Mouse (Mus musculus) embryonic facial prominence, embryonic 15.5 days (tissue): ENCODE data around the gene E2f2. TPM values are rescaled to one million over a fixed set of nuclear protein-coding genes. Genes with fewer than 3 reads are reported as not detected.

ENCODE experiments used
- ATAC-seq: fragments of 200-750 bp; cut with Nextera tagmentation; 2 replicates; pipeline ENCODE4 v1.8.0; 2017; ENCODE audit warnings: low read depth, moderate TSS enrichment; ENCODE audit not compliant: insufficient number of reproducible peaks, low FRiP score, low TSS enrichment
- H3K27ac ChIP-seq: fragments of 300-500 bp; sonication (generic); replicated peaks from 2 replicates; pipeline ENCODE4 v1.5.1; 2015; ENCODE audit warnings: mild to moderate bottlenecking, inconsistent platforms
- H3K27me3 ChIP-seq: fragments of 300-500 bp; sonication (generic); 2 replicates; pipeline ENCODE4 v1.6.1; 2015; ENCODE audit warnings: inconsistent platforms
- H3K36me3 ChIP-seq: fragments of 300-500 bp; sonication (generic); 2 replicates; pipeline ENCODE4 v1.6.1; 2015; ENCODE audit warnings: mild to moderate bottlenecking, inconsistent platforms
- H3K4me1 ChIP-seq: fragments of 300-500 bp; sonication (generic); 2 replicates; pipeline ENCODE4 v1.6.1; 2015; ENCODE audit warnings: inconsistent platforms
- H3K4me2 ChIP-seq: fragments of 300-500 bp; sonication (generic); replicated peaks from 2 replicates; pipeline ENCODE4 v1.6.1; 2015; ENCODE audit warnings: mild to moderate bottlenecking, inconsistent platforms
- H3K4me3 ChIP-seq: fragments of 300-500 bp; sonication (generic); replicated peaks from 2 replicates; pipeline ENCODE4 v1.5.1; 2015; ENCODE audit warnings: mild to moderate bottlenecking, inconsistent platforms
- H3K9ac ChIP-seq: fragments of 300-500 bp; sonication (generic); 2 replicates; pipeline ENCODE4 v1.6.1; 2015; ENCODE audit warnings: inconsistent platforms
- H3K9me3 ChIP-seq: fragments of 300-500 bp; sonication (generic); replicated peaks from 2 replicates; pipeline ENCODE4 v1.6.1; 2016; ENCODE audit warnings: inconsistent platforms
- WGBS: fragments of 180-500 bp; shearing (Covaris S2); methylation state at CpG from one replicate; pipeline ENCODE4 v1.1.7; 2015; 5-methylcytosine and 5-hydroxymethylcytosine counted together
- polyA plus RNA-seq: library from polyadenylated mRNA; unstranded; fragments of >200 nt; fragmentation: Nextera tagmentation; extraction: Ambion mirVana; gene quantifications from 2 replicates; pipeline ENCODE4 v1.2.1, GENCODE M21; 2015

The E2f2 gene
- polyA plus RNA-seq = 10.1 and 12.5 TPM in 2 replicates

DNA sequence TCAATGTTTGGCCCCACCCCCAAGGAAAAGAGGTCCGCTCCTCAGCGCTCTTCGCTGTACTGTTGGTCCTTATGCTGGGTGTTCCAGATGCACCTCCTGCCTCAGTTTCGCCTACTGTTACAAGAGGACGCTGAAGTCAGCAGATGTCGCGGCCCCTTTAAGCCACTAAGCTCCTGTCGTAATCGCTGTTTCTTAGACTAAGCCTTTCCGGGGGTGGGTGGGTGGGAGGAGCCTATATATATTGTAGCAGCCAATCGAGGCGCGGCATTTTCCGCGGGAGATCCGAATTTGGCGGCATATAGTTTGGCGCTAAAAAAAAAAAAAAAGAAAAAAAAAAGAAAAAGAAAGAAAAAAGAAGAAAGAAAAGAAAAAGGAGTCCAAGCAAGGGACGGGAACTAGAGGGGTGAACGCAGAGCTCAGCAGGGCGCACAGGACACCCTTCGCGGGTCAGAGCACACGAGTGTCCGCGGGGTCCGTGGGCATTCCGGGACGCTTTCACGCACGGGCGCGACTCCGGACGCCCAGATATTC is at the start of gene E2f2:
Gene E2f2 (plus strand): TSS at position 384 of the 531 bp plus-strand sequence.
- peak; percentile 37; the same call in 1 of the 2 replicates for ATAC-seq
- Histone ChIP-seq H3K4me3 (peak within 1 kb of the TSS; percentile 67), H3K27me3 (no peaks in the 10 kb centered on the region), H3K4me2 (peak within 1 kb of the TSS; percentile 98), H3K27ac (peak within 1 kb of the TSS; percentile 68), H3K36me3 (no peaks in the 10 kb centered on the region), H3K9me3 (no peaks in the 10 kb centered on the region), H3K4me1 (peaks cover 48% of the 10 kb centered on the region), H3K9ac (peak within 1 kb of the TSS; percentile 48)
- under 1% methylated on average over 35 of the region's 35 CpGs for WGBS

DNA sequence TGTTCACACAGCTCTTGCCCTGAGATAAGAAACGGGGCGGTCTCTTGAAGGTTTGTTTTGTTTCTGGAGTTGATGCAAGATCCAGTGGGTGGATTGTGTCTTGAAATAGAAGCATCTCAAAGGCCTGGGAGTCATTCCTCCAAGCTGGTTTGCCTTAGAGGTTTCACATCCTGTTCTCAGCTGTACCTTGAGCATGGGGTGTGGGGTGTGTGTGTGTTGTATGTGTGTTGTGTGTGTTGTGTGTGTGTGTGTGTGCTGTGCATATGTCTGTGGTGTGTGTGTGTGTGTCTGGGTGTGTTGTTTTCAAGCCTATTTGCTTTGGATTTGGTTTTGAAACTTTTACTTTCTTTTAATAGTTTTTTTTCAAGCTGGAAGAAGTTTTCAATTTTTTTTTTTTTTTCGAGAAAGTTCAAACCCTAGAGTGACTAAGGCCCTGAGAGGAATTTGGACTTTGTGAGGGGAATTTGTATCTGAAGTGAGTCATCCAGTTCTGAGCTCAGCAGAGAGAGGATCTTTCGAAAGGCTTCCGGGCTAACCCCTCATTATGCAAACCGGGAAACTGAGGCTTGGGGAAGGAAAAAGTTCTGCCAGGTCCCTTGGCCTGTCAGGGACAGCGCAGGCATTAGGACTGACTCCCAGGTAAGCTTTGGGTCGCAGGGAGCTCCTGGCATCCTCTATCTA is 48.9 kb upstream of the E2f2 start:
- Histone ChIP-seq H3K4me2 (no peak overlapping the region), H3K27ac (peak overlapping the region; percentile 60; the same call in 1 of the 2 replicates), H3K4me1 (peaks cover 17% of the 10 kb centered on the region), H3K27me3 (no peaks in the 10 kb centered on the region), H3K36me3 (no peaks in the 10 kb centered on the region), H3K9ac (no peak overlapping the region), H3K4me3 (no peak overlapping the region), H3K9me3 (no peaks in the 10 kb centered on the region)
- 50% methylated on average over 8 of the region's 8 CpGs for WGBS
- no peak for ATAC-seq

DNA sequence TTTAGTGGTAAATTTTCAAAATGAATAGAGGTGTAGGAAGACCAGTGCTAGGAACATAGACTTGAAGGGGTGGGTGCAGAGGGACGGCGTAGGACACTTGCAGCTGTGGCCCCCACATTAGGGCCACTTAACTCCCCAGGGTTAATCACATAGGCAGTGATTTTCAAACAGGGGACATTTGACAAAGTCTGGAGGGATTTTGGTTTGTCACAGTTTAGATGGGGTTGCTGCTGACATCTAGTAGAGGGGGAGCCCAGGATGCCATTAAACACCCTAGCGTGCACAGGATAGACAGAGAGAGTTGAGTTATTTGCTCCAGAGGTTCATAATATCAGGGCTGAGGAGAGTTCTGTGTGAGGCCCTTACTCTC is 48.4 kb upstream of the E2f2 start:
- Histone ChIP-seq H3K4me3 (no peak overlapping the region), H3K27me3 (no peaks in the 10 kb centered on the region), H3K9me3 (no peaks in the 10 kb centered on the region), H3K4me2 (no peak overlapping the region), H3K27ac (no peak overlapping the region), H3K36me3 (no peaks in the 10 kb centered on the region), H3K4me1 (peaks cover 13% of the 10 kb centered on the region), H3K9ac (no peak overlapping the region)
- WGBS = 84% methylated on average over 3 of the region's 3 CpGs
- no peak for ATAC-seq

DNA sequence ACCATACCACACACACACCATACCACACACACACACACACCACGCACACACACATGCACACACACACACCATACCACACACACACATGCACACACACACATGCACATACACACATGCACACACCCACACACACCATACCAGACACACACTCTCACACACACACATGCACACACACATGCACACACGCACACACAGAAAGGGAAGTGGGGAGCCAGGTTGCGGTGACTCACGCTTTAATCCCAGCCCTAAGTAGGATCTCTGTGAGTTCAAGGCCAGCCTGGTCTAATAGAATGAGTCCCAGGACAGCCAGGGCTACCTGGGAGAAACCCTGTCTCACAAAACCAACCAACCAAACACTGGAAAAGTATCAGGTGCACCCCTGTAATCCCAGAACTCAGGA is 47.6 kb upstream of the E2f2 start:
- no peak overlapping the region for H3K4me2 ChIP-seq
- H3K9me3 ChIP-seq = no peaks in the 10 kb centered on the region
- peaks cover 6% of the 10 kb centered on the region; the same call in 1 of the 2 replicates for H3K4me1 ChIP-seq
- H3K4me3 ChIP-seq = no peak overlapping the region
- no peak for ATAC-seq
- no peak overlapping the region for H3K27ac ChIP-seq
- no peaks in the 10 kb centered on the region for H3K36me3 ChIP-seq
- no peaks in the 10 kb centered on the region for H3K27me3 ChIP-seq
- WGBS = 98% methylated on average over 4 of the region's 4 CpGs
- H3K9ac ChIP-seq = no peak overlapping the region

DNA sequence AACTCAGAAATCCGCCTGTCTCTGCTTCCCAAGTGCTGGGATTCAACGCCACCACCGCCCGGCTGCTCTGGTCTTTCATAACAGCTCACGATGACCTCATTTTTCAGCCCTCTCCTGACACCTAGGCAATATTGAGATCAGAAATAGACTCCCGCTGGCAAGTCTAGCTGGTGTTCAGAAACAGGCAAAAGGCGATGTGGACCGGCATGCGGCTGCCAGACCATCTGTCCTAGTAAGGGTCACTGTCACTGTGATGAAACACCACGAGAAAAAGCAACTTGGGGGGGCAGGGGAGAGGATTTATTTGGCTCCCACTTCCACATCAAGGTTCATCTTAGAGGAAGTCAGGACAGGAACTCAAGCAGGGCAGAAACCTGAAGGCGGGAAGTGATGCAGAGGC is 46.7 kb upstream of the E2f2 start:
- H3K9me3 ChIP-seq = no peaks in the 10 kb centered on the region
- no peak for ATAC-seq
- H3K4me2 ChIP-seq = no peak overlapping the region
- 0 out of 2 replicates have a peak, but pooled peaks cover 3% of the 10 kb centered on the region for H3K4me1 ChIP-seq
- no peak overlapping the region for H3K4me3 ChIP-seq
- H3K27ac ChIP-seq = no peak overlapping the region
- no peaks in the 10 kb centered on the region for H3K36me3 ChIP-seq
- WGBS = 90% methylated on average over 11 of the region's 11 CpGs
- H3K9ac ChIP-seq = no peak overlapping the region
- no peaks in the 10 kb centered on the region for H3K27me3 ChIP-seq

DNA sequence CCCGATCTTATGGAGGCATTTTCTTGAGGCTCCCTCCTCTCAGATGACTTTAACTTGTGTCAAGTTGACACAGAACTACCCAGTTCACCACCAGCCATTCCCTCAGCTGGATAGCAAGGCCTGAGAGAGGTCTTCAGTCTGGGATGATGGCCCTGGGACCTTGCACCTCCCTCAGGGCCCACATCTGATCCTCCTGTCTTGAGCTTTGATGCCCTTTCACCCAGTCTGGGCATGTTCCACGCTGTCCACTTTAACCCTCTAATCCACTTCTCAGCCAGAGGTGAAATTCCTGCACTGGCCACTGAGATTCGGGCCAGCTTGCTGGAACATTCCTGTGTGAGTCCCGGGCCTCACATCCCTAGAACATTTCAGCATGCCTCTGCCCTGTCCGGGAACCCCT is 46.2 kb upstream of the E2f2 start:
- 60% methylated on average over 5 of the region's 5 CpGs for WGBS
- H3K9ac ChIP-seq = no peak overlapping the region
- H3K4me2 ChIP-seq = no peak overlapping the region
- no peak for ATAC-seq
- H3K27me3 ChIP-seq = no peaks in the 10 kb centered on the region
- H3K4me3 ChIP-seq = no peak overlapping the region
- no peaks in the 10 kb centered on the region for H3K9me3 ChIP-seq
- H3K4me1 ChIP-seq = 0 out of 2 replicates have a peak, but pooled peaks cover 3% of the 10 kb centered on the region
- H3K27ac ChIP-seq = no peak overlapping the region
- H3K36me3 ChIP-seq = no peaks in the 10 kb centered on the region

DNA sequence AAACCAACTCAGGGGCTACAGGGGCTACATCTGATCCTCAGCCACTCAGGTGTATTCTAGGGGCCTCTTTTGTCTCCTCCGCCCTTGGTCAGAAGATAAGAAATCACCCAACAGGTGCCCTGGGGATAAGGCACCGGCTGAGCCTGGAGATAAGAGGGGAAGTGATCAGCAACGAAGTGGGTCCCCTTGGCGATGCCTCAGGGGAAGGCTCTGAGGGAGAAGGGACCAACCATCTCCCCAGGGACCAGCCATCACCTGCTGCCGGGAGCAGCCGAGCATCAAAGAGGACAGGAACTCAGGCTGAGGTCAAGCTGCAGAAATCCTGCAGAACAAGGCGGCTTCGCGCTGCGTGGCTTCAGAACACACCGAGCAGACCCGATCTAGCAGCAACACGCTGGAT is 44.5 kb upstream of the E2f2 start:
- no peaks in the 10 kb centered on the region for H3K9me3 ChIP-seq
- H3K9ac ChIP-seq = no peak overlapping the region
- H3K4me3 ChIP-seq = no peak overlapping the region
- H3K4me1 ChIP-seq = 0 out of 2 replicates have a peak, but pooled peaks cover 3% of the 10 kb centered on the region
- no peak overlapping the region for H3K4me2 ChIP-seq
- H3K36me3 ChIP-seq = no peaks in the 10 kb centered on the region
- ATAC-seq = no peak
- H3K27me3 ChIP-seq = no peaks in the 10 kb centered on the region
- WGBS = 58% methylated on average over 13 of the region's 13 CpGs
- no peak overlapping the region for H3K27ac ChIP-seq

DNA sequence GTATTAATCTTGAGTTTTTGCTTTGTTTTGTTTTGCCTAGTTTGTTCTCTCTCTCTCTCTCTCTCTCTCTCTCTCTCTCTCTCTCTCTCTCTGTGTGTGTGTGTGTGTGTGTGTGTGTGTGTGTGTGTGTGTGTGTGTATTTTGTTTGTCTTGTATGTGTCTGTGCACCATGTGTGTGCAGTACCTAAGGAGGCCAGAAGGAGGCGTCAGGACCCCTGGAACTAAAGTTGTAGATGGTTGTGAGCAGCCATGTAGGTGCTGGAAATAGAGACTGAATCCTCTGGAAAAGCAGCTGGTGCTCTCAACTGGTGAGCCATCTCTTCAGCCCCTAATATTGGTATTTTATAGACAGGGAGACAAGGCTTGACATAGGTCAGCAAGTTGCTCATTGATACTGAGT is 42.4 kb upstream of the E2f2 start:
- no peaks in the 10 kb centered on the region for H3K27me3 ChIP-seq
- 84% methylated on average over 1 of the region's 1 CpGs for WGBS
- H3K4me1 ChIP-seq = peaks cover 15% of the 10 kb centered on the region
- H3K36me3 ChIP-seq = no peaks in the 10 kb centered on the region
- H3K9ac ChIP-seq = no peak overlapping the region
- H3K9me3 ChIP-seq = no peaks in the 10 kb centered on the region
- no peak overlapping the region for H3K27ac ChIP-seq
- no peak for ATAC-seq
- no peak overlapping the region for H3K4me3 ChIP-seq
- no peak overlapping the region for H3K4me2 ChIP-seq

DNA sequence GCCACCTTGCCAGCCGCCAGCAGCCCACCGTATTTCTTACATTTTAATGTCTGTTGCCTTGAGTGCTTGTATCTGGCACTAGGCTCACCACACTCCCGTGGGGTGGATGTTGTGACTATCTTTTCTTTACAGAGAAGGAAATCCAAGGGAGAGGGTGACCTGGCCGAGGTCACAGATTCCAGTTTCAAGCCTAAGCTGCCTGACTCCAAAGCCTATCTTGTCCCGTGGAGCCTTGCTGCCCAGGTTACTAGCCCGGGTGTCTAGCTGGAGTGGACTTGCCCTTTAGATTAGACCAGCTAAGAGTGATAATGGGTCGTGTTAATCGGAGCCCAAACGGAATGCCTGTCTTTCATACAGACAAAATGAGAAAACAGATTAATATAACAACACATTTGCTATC is 38.4 kb upstream of the E2f2 start:
- Histone ChIP-seq H3K36me3 (no peaks in the 10 kb centered on the region), H3K4me3 (0 out of 2 replicates have a peak overlapping the region, but pooled peaks have one; percentile 44), H3K9ac (peak overlapping the region; percentile 45; the same call in 1 of the 2 replicates), H3K4me1 (peaks cover 37% of the 10 kb centered on the region), H3K27me3 (no peaks in the 10 kb centered on the region), H3K9me3 (no peaks in the 10 kb centered on the region), H3K4me2 (peak overlapping the region; percentile 75; the same call in 1 of the 2 replicates), H3K27ac (peak overlapping the region; percentile 98)
- 35% methylated on average over 9 of the region's 9 CpGs for WGBS
- ATAC-seq = no peak

DNA sequence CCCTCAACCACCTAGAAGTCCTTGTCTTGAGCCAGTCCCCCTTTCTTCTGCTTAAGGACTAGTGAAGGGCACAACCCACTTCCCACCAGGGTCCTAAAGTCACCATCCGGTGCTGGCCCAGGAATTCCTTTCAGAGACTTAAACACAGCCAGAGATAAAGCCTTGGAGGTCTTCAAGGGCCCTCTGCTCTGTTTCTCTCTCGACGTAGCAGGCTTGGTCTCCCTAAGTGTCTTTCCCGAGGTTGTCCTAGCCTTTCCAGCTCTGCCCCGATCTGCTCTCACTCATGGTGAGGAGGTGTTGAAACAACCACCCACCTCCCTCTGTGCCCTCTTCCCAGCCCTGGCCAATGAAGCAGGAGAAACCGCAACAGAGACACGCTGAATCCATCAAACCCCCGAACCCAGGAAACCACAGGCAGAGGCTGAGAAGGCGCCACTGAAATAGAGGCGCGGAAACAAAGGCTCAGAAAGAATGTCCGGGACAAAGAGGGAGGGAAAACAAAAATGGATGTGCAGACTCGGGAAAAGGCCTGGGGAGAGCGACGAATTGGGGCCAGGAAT is 37.7 kb upstream of the E2f2 start:
- H3K27ac ChIP-seq = peak overlapping the region; percentile 98
- under 1% methylated on average over 15 of the region's 15 CpGs for WGBS
- H3K4me3 ChIP-seq = peak overlapping the region; percentile 44
- no peaks in the 10 kb centered on the region for H3K27me3 ChIP-seq
- H3K9ac ChIP-seq = peak overlapping the region; percentile 45
- peaks cover 44% of the 10 kb centered on the region for H3K4me1 ChIP-seq
- H3K4me2 ChIP-seq = peak overlapping the region; percentile 75
- no peaks in the 10 kb centered on the region for H3K36me3 ChIP-seq
- H3K9me3 ChIP-seq = no peaks in the 10 kb centered on the region
- peak; percentile 22; the same call in 1 of the 2 replicates for ATAC-seq

DNA sequence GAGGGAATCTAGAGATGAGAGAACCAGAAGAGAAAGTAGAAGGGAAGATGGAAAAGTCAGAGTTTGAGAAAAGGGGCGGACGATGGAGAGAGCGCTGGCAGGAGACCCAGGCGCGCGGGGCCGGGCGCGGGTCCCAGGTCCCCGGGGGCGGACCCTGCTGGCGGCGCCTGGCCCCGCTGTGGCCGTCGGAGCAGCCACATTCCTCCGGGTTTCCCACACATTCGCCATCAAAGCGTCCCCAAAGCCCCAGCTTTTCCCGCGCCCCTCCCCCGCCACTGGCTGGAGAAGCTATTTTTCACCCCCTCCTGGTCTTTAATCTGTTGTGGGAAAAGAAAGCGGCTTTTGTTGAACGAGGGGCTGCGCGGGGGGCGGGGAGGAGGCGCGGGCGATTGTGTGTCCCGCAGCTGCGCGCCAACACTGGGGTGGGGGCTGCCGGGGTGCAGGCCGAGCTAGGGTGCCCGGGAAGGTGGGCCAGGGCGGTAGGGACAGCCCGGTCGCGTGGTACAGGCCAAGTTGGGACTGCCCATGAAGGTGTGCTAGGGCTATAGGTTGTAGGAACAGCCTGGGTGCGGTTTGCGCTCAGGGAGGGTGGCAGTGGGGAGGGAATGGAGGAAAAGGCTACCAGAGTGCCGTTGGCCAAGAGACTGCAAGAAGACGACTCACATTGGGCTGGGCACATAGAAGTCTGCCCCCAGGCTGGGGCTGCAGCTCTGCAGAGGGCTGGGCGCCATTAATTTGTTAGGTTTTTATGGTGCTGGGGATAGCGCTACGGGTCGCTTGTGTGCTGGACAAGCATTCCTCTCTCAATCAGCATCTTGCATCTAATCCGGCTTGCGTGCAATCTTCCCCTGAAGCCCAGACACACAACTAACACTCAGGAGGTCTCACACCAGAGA is 37.0 kb upstream of the E2f2 start:
- Histone ChIP-seq H3K36me3 (no peaks in the 10 kb centered on the region), H3K4me3 (peak overlapping the region; percentile 44), H3K27ac (peak overlapping the region; percentile 98), H3K9ac (peak overlapping the region; percentile 45), H3K4me1 (peaks cover 51% of the 10 kb centered on the region), H3K27me3 (no peaks in the 10 kb centered on the region), H3K4me2 (peak overlapping the region; percentile 75), H3K9me3 (no peaks in the 10 kb centered on the region)
- WGBS = 2% methylated on average over 50 of the region's 50 CpGs
- ATAC-seq = peak; percentile 59
